In the genomic region with DNA sequence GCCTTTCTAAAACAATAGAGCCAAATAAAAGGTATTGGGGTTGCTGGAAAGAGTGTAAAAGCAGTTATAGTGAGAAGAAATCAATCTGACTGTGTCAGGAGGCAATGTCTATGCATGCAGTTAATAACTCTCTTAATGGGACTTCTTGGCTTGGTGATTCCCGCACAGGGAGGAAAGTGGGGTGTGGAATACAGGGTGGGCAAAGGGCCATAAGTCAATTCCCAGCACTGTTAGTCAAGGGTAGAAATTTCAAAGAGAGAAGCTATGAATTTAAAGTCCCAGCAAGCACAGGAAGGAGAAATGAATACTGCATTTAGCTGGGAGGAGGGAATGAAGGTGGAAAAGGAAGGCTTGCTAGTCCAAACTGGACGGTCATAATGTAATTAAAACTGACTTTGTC, we compare ENCODE assay signal across 20 mouse cellular contexts.
A peak's percentile ranks its signal among the peaks of the same experiment; 100 is the strongest.
DNase-seq lines count a peak whose midpoint lies in the region; ATAC-seq and TF ChIP-seq lines count a peak whose summit lies in the region.
"Had no signal": no experiment of that assay in that cellular context is flagged by ENCODE, and none has a peak within 500 bp of the region (broad histone marks: within the 10 kb centered on the region; RNA-seq: fewer than 3 reads in every experiment).

No protein-coding gene starts in this region.

- H3K36me3 ChIP-seq in forebrain, embryonic 15.5 days: no peaks in the 10 kb centered on the region
- no peaks in the 10 kb centered on the region for H3K36me3 ChIP-seq in forebrain, embryonic 14.5 days (ENCODE audit: control insufficient read depth, insufficient read depth, low read length)
- no peaks in the 10 kb centered on the region for H3K36me3 ChIP-seq in midbrain, embryonic 13.5 days
- H3K36me3 ChIP-seq in midbrain, postnatal 0 days (ENCODE audit: insufficient read depth, low read length): no peaks in the 10 kb centered on the region
- H3K36me3 ChIP-seq in heart, adult 2 months (ENCODE audit: control insufficient read depth, insufficient read depth, low read length): no peaks in the 10 kb centered on the region
- H3K36me3 ChIP-seq: embryonic facial prominence, embryonic 13.5 days; heart, embryonic 10.5 days had no signal

- 27% methylated on average over 2 of the region's 2 CpGs for WGBS in forebrain, embryonic 15.5 days
- 19% methylated on average over 2 of the region's 2 CpGs for WGBS in forebrain, embryonic 14.5 days
- 25% methylated on average over 2 of the region's 2 CpGs for WGBS in midbrain, embryonic 13.5 days
- WGBS in midbrain, postnatal 0 days: 36% methylated on average over 2 of the region's 2 CpGs
- WGBS in heart, adult 2 months: 77% methylated on average over 2 of the region's 2 CpGs

- no peak for TF ChIP-seq EP300 in heart, adult 2 months (IDR thresholded peaks at IDR 0.05; ENCODE audit: insufficient read depth, low read depth, low read length)

- H3K4me1 ChIP-seq in forebrain, embryonic 15.5 days: peaks cover 42% of the 10 kb centered on the region
- peaks cover 29% of the 10 kb centered on the region for H3K4me1 ChIP-seq in forebrain, embryonic 14.5 days (ENCODE audit: control insufficient read depth, insufficient read depth, low read length)
- H3K4me1 ChIP-seq in midbrain, embryonic 13.5 days (replicated peaks): peaks cover 61% of the 10 kb centered on the region
- H3K4me1 ChIP-seq in midbrain, postnatal 0 days (ENCODE audit: insufficient read depth, low read length): no peaks in the 10 kb centered on the region
- H3K4me1 ChIP-seq in heart, adult 2 months (ENCODE audit: control insufficient read depth, insufficient read depth, low read length): peaks cover 4% of the 10 kb centered on the region
- H3K4me1 ChIP-seq: heart, embryonic 10.5 days had no signal

- no peak for TF ChIP-seq POLR2A in heart, adult 2 months (IDR thresholded peaks at IDR 0.05; ENCODE audit: insufficient read depth, low read depth, low read length)

- no peak for TF ChIP-seq CTCF in midbrain, postnatal 0 days (IDR thresholded peaks at IDR 0.05)
- TF ChIP-seq CTCF in heart, adult 2 months (IDR thresholded peaks at IDR 0.05): no peak

- DNase-seq in forebrain, embryonic 14.5 days (ENCODE audit: low spot score): no peak
- peak; percentile 28 for DNase-seq in left cerebral cortex, postnatal 4 days
- DNase-seq in left cerebral cortex, adult 8-10 months (ENCODE audit: low spot score in 2 of 2): no peak
- peak; percentile 24 for DNase-seq in midbrain, postnatal 0 days (ENCODE audit: low spot score)
- DNase-seq in heart, adult 2 months: no peak
- DNase-seq: adrenal gland, adult 8-10 months; adrenal gland, postnatal 36 days; cerebellum, adult 11 months; cerebellum, adult 9-10 months; cerebellum, postnatal 36 days; gastrocnemius, adult 2 months; gastrocnemius, postnatal 36 days; heart, adult 11 months; heart, postnatal 10 days; heart, postnatal 4 days; kidney, adult 11 months had no signal

- peaks cover 11% of the 10 kb centered on the region; the same call in 1 of the 2 replicates for H3K27me3 ChIP-seq in forebrain, embryonic 15.5 days
- 0 out of 2 replicates have a peak, but pooled peaks cover 2% of the 10 kb centered on the region for H3K27me3 ChIP-seq in forebrain, embryonic 14.5 days (replicated peaks; ENCODE audit: control insufficient read depth, insufficient read depth, low read length)
- peaks cover 28% of the 10 kb centered on the region for H3K27me3 ChIP-seq in midbrain, embryonic 13.5 days
- H3K27me3 ChIP-seq in midbrain, postnatal 0 days (ENCODE audit: insufficient read depth, low read length): no peaks in the 10 kb centered on the region; the same call in 1 of the 2 replicates
- no peaks in the 10 kb centered on the region for H3K27me3 ChIP-seq in heart, adult 2 months (ENCODE audit: control insufficient read depth, insufficient read depth, low read length)

- ATAC-seq in forebrain, embryonic 15.5 days (replicated peaks): no peak
- no peak for ATAC-seq in forebrain, embryonic 14.5 days
- no peak for ATAC-seq in midbrain, embryonic 13.5 days
- ATAC-seq in midbrain, postnatal 0 days (ENCODE audit: low FRiP score): no peak

- no peaks in the 10 kb centered on the region for H3K79me2 ChIP-seq in heart, adult 2 months (replicated peaks; ENCODE audit: control insufficient read depth, insufficient read depth, low read length)

- H3K27ac ChIP-seq in forebrain, embryonic 15.5 days (replicated peaks): 0 out of 2 replicates have a peak overlapping the region, but pooled peaks have one; percentile 2
- no peak overlapping the region for H3K27ac ChIP-seq in forebrain, embryonic 14.5 days (ENCODE audit: low read depth, low read length)
- H3K27ac ChIP-seq in midbrain, embryonic 13.5 days: peak overlapping the region; percentile 27; the same call in 1 of the 2 replicates
- no peak overlapping the region for H3K27ac ChIP-seq in midbrain, postnatal 0 days (ENCODE audit: low read depth, low read length)
- H3K27ac ChIP-seq in heart, adult 2 months: no peak overlapping the region
- H3K27ac ChIP-seq: embryonic facial prominence, embryonic 13.5 days; gastrocnemius, adult 2 months; heart, embryonic 10.5 days had no signal

- H3K4me3 ChIP-seq in forebrain, embryonic 15.5 days: no peak overlapping the region
- H3K4me3 ChIP-seq in forebrain, embryonic 14.5 days (ENCODE audit: low read depth, low read length): no peak overlapping the region
- no peak overlapping the region for H3K4me3 ChIP-seq in midbrain, embryonic 13.5 days (replicated peaks)
- no peak overlapping the region for H3K4me3 ChIP-seq in midbrain, postnatal 0 days (ENCODE audit: low read depth, low read length)
- no peak overlapping the region for H3K4me3 ChIP-seq in heart, adult 2 months
- H3K4me3 ChIP-seq: embryonic facial prominence, embryonic 13.5 days; gastrocnemius, adult 2 months; heart, embryonic 10.5 days had no signal

- intact Hi-C loops in left cerebral cortex, postnatal 4 days (cut with DNase I): loop anchor here (5.0 kb wide), 1 partner anchor 181 kb away; a partner anchor contains a TSS
- intact Hi-C loops in heart, adult 2 months (cut with DNase I): no loop called here

- no peak overlapping the region for H3K9ac ChIP-seq in forebrain, embryonic 15.5 days (replicated peaks)
- no peak overlapping the region for H3K9ac ChIP-seq in forebrain, embryonic 14.5 days (ENCODE audit: low read length)
- H3K9ac ChIP-seq in midbrain, embryonic 13.5 days (replicated peaks): no peak overlapping the region
- H3K9ac ChIP-seq in midbrain, postnatal 0 days (replicated peaks; ENCODE audit: low read length, poor library complexity, severe bottlenecking): no peak overlapping the region
- no peak overlapping the region for H3K9ac ChIP-seq in heart, adult 2 months (ENCODE audit: low read depth, low read length)
- H3K9ac ChIP-seq: embryonic facial prominence, embryonic 13.5 days had no signal

- no peak overlapping the region for H3K4me2 ChIP-seq in forebrain, embryonic 15.5 days (replicated peaks)
- H3K4me2 ChIP-seq in forebrain, embryonic 14.5 days (ENCODE audit: low read length): no peak overlapping the region
- no peak overlapping the region for H3K4me2 ChIP-seq in midbrain, embryonic 13.5 days (replicated peaks)
- no peak overlapping the region for H3K4me2 ChIP-seq in midbrain, postnatal 0 days (ENCODE audit: low read depth, low read length, poor library complexity, severe bottlenecking)
- H3K4me2 ChIP-seq: embryonic facial prominence, embryonic 13.5 days had no signal

- no peaks in the 10 kb centered on the region for H3K9me3 ChIP-seq in forebrain, embryonic 15.5 days
- no peaks in the 10 kb centered on the region for H3K9me3 ChIP-seq in forebrain, embryonic 14.5 days (replicated peaks; ENCODE audit: control insufficient read depth, low read length)
- no peaks in the 10 kb centered on the region for H3K9me3 ChIP-seq in midbrain, embryonic 13.5 days
- H3K9me3 ChIP-seq in midbrain, postnatal 0 days (ENCODE audit: low read length): no peaks in the 10 kb centered on the region
- H3K9me3 ChIP-seq: embryonic facial prominence, embryonic 13.5 days; heart, embryonic 10.5 days had no signal

Comparison
In these comparisons a context has a peak if more than half of its experiments do, and no peak if none do; other contexts are left out.
1. H3K27ac ChIP-seq: peak in forebrain, embryonic 15.5 days (single experiment) and midbrain, embryonic 13.5 days (single experiment); none in forebrain, embryonic 14.5 days (single experiment), midbrain, postnatal 0 days (single experiment) and heart, adult 2 months (single experiment).
2. DNase-seq: peak in left cerebral cortex, postnatal 4 days (single experiment) and midbrain, postnatal 0 days (single experiment); none in forebrain, embryonic 14.5 days (single experiment), left cerebral cortex, adult 8-10 months (0 of 2) and heart, adult 2 months (0 of 2).